Mouse (Mus musculus): Measurements from ENCODE around the gene Ly86.

Gene Ly86

GRCm38 (mm10) chr13:37312222-37312928 lies 32.6 kb upstream of the Ly86 start:
- TF ChIP-seq CTCF (conservative IDR thresholded peaks at IDR 0.05; ENCODE audit: low read length), result peak; percentile 75
- no peak for TF ChIP-seq POU5F1 (IDR thresholded peaks at IDR 0.05; ENCODE audit: borderline replicate concordance, low read length)
- Histone ChIP-seq H3K9me3 (ENCODE audit: low read length) (peaks cover 7% of the 10 kb centered on the region; the same call in 1 of the 2 replicates), H3K27me3 (ENCODE audit: insufficient read depth, low read length) (peaks cover 47% of the 10 kb centered on the region), H3K4me1 (replicated peaks; ENCODE audit: low read depth, low read length) (peaks cover 20% of the 10 kb centered on the region), H3K4me3 (replicated peaks; ENCODE audit: low read length) (peak overlapping the region; percentile 76), H3K36me3 (ENCODE audit: insufficient read depth, low read length) (no peaks in the 10 kb centered on the region)

- H3K4me3 ChIP-seq (replicated peaks; ENCODE audit: low read length), result no peak overlapping the region
- no peaks in the 10 kb centered on the region for H3K36me3 ChIP-seq (ENCODE audit: insufficient read depth, low read length)
- H3K27me3 ChIP-seq (ENCODE audit: insufficient read depth, low read length), result peaks cover 47% of the 10 kb centered on the region
- peaks cover 20% of the 10 kb centered on the region for H3K4me1 ChIP-seq (replicated peaks; ENCODE audit: low read depth, low read length)
- TF ChIP-seq NANOG (IDR thresholded peaks at IDR 0.05; ENCODE audit: borderline replicate concordance, low read length) (no peak), POU5F1 (IDR thresholded peaks at IDR 0.05; ENCODE audit: borderline replicate concordance, low read length) (no peak), CTCF (conservative IDR thresholded peaks at IDR 0.05; ENCODE audit: low read length) (no peak)
- H3K9me3 ChIP-seq (ENCODE audit: low read length), result peaks cover 7% of the 10 kb centered on the region; the same call in 1 of the 2 replicates
Observed at GRCm38 (mm10) chr13:37312951-37313350, 32.1 kb upstream of the Ly86 start.

GRCm38 (mm10) chr13:37325504-37325903 lies 19.5 kb upstream of the Ly86 start:
- Histone ChIP-seq H3K9me3 (ENCODE audit: low read length) (no peaks in the 10 kb centered on the region), H3K4me3 (replicated peaks; ENCODE audit: low read length) (no peak overlapping the region), H3K36me3 (ENCODE audit: insufficient read depth, low read length) (no peaks in the 10 kb centered on the region), H3K27me3 (ENCODE audit: insufficient read depth, low read length) (no peaks in the 10 kb centered on the region; the same call in 1 of the 2 replicates), H3K4me1 (replicated peaks; ENCODE audit: low read depth, low read length) (peaks cover 3% of the 10 kb centered on the region)
- no peak for TF ChIP-seq NANOG (IDR thresholded peaks at IDR 0.05; ENCODE audit: borderline replicate concordance, low read length)
- peak; percentile 79 for TF ChIP-seq CTCF (conservative IDR thresholded peaks at IDR 0.05; ENCODE audit: low read length)
- TF ChIP-seq POU5F1 (IDR thresholded peaks at IDR 0.05; ENCODE audit: borderline replicate concordance, low read length), result no peak

DNA sequence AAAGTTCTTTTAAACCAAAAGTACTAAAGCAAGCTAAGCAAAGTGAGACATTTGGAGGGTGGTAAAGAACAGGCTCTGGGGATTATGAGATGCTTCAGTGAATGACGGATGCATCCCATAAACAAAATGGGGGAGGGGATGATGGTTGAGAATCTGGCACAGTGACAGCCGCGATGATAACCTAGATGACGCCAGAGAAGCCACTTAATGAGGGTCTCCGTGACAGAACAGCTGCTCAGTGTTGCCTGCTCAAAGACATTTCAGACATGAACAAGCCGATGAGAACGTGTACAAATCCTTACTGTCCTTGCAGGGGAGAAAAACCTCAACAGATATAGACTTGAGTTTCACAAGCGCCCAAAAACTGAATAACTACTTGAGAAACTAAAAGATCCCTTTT lies 15.3 kb upstream of the Ly86 start:
- H3K36me3 ChIP-seq (ENCODE audit: insufficient read depth, low read length), result no peaks in the 10 kb centered on the region
- no peak overlapping the region for H3K4me3 ChIP-seq (replicated peaks; ENCODE audit: low read length)
- peaks cover 3% of the 10 kb centered on the region for H3K4me1 ChIP-seq (replicated peaks; ENCODE audit: low read depth, low read length)
- no peaks in the 10 kb centered on the region for H3K9me3 ChIP-seq (ENCODE audit: low read length)
- no peak for TF ChIP-seq POU5F1 (IDR thresholded peaks at IDR 0.05; ENCODE audit: borderline replicate concordance, low read length)
- no peak for TF ChIP-seq CTCF (conservative IDR thresholded peaks at IDR 0.05; ENCODE audit: low read length)
- no peak for TF ChIP-seq NANOG (IDR thresholded peaks at IDR 0.05; ENCODE audit: borderline replicate concordance, low read length)
- H3K27me3 ChIP-seq (ENCODE audit: insufficient read depth, low read length), result no peaks in the 10 kb centered on the region; the same call in 1 of the 2 replicates

DNA sequence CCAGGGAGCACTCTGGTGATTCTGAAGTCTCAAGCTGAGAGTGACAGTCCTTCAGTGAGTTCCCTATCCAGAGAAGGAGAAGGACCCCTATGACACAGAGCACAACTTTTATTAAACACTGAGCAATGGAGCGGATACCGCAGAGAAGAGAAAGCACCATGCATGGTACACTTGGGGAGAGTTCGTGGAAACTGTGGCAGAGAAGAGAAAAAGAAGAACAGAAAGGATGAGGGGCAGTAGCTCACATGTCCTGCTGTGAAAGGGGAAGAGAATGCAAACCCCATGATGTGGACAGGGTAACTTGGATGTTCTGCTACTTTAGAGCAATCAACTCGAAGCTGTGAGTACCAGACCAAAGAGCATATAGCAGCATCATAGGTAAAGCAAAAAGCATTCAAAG lies 14.0 kb upstream of the Ly86 start:
- TF ChIP-seq CTCF (conservative IDR thresholded peaks at IDR 0.05; ENCODE audit: low read length) (no peak), POU5F1 (IDR thresholded peaks at IDR 0.05; ENCODE audit: borderline replicate concordance, low read length) (no peak), NANOG (IDR thresholded peaks at IDR 0.05; ENCODE audit: borderline replicate concordance, low read length) (no peak)
- no peak overlapping the region for H3K4me3 ChIP-seq (replicated peaks; ENCODE audit: low read length)
- H3K4me1 ChIP-seq (replicated peaks; ENCODE audit: low read depth, low read length), result peaks cover 3% of the 10 kb centered on the region
- no peaks in the 10 kb centered on the region; the same call in 1 of the 2 replicates for H3K27me3 ChIP-seq (ENCODE audit: insufficient read depth, low read length)
- no peaks in the 10 kb centered on the region for H3K9me3 ChIP-seq (ENCODE audit: low read length)
- H3K36me3 ChIP-seq (ENCODE audit: insufficient read depth, low read length), result no peaks in the 10 kb centered on the region

- H3K4me3 ChIP-seq (replicated peaks; ENCODE audit: low read length), result no peak overlapping the region
- no peaks in the 10 kb centered on the region for H3K36me3 ChIP-seq (ENCODE audit: insufficient read depth, low read length)
- no peaks in the 10 kb centered on the region for H3K27me3 ChIP-seq (ENCODE audit: insufficient read depth, low read length)
- TF ChIP-seq CTCF (conservative IDR thresholded peaks at IDR 0.05; ENCODE audit: low read length), result no peak
- H3K4me1 ChIP-seq (replicated peaks; ENCODE audit: low read depth, low read length), result no peaks in the 10 kb centered on the region
- no peaks in the 10 kb centered on the region for H3K9me3 ChIP-seq (ENCODE audit: low read length)
Observed at GRCm38 (mm10) chr13:37332779-37333543, 12.0 kb upstream of the Ly86 start.

DNA sequence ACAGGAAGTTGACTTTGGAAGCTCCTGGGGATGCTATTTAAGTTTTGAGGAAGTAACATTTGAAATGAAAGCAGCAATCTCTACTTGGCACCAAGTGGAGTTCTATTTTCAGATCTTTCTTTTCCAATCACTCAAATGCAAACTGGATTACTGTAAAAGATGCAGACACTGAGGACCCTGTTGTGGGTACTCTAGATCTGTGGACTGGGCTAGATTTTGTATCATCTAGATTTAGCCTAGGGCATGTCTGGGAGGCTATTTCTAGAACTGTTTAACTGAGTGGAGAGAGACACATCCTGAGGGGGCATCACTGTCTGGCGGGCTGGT lies 11.5 kb upstream of the Ly86 start:
- Histone ChIP-seq H3K4me1 (replicated peaks; ENCODE audit: low read depth, low read length) (no peaks in the 10 kb centered on the region), H3K4me3 (replicated peaks; ENCODE audit: low read length) (no peak overlapping the region), H3K9me3 (ENCODE audit: low read length) (no peaks in the 10 kb centered on the region), H3K36me3 (ENCODE audit: insufficient read depth, low read length) (no peaks in the 10 kb centered on the region), H3K27me3 (ENCODE audit: insufficient read depth, low read length) (no peaks in the 10 kb centered on the region)
- TF ChIP-seq POU5F1 (IDR thresholded peaks at IDR 0.05; ENCODE audit: borderline replicate concordance, low read length) (no peak), CTCF (conservative IDR thresholded peaks at IDR 0.05; ENCODE audit: low read length) (no peak), NANOG (IDR thresholded peaks at IDR 0.05; ENCODE audit: borderline replicate concordance, low read length) (no peak)

- Histone ChIP-seq H3K27me3 (ENCODE audit: insufficient read depth, low read length) (no peaks in the 10 kb centered on the region), H3K4me3 (replicated peaks; ENCODE audit: low read length) (no peak overlapping the region), H3K36me3 (ENCODE audit: insufficient read depth, low read length) (no peaks in the 10 kb centered on the region), H3K4me1 (replicated peaks; ENCODE audit: low read depth, low read length) (no peaks in the 10 kb centered on the region), H3K9me3 (ENCODE audit: low read length) (no peaks in the 10 kb centered on the region)
- TF ChIP-seq CTCF (conservative IDR thresholded peaks at IDR 0.05; ENCODE audit: low read length) (no peak), POU5F1 (IDR thresholded peaks at IDR 0.05; ENCODE audit: borderline replicate concordance, low read length) (no peak), NANOG (IDR thresholded peaks at IDR 0.05; ENCODE audit: borderline replicate concordance, low read length) (no peak)
Observed at GRCm38 (mm10) chr13:37337269-37337668, 7.7 kb upstream of the Ly86 start.
